Mouse (Mus musculus) kidney, postnatal 0 days (tissue): ENCODE results near the gene Gm10197. TPM values are rescaled to one million over a fixed set of nuclear protein-coding genes. Genes with fewer than 3 reads are reported as not detected.

ENCODE experiments used
- ATAC-seq: fragments of 200-750 bp; cut with Nextera tagmentation; replicated peaks from 2 replicates; pipeline ENCODE4 v1.8.0; 2017; ENCODE audit warnings: low read depth, moderate number of reproducible peaks, moderate TSS enrichment, moderate library complexity; ENCODE audit not compliant: low FRiP score
- DNase-seq: peaks from one replicate; pipeline ENCODE4 v3.0.0-alpha.2; 2016; ENCODE audit warnings: low spot score
- H3K27ac ChIP-seq: fragments of 300-500 bp; sonication (generic); 2 replicates; pipeline ENCODE4 v1.5.1; 2014; ENCODE audit warnings: mild to moderate bottlenecking
- H3K27me3 ChIP-seq: fragments of 300-500 bp; sonication (generic); 2 replicates; pipeline ENCODE4 v1.6.1; 2014; ENCODE audit warnings: low read length, mixed read lengths; ENCODE audit not compliant: insufficient read depth
- H3K36me3 ChIP-seq: fragments of 300-500 bp; sonication (generic); 2 replicates; pipeline ENCODE4 v1.6.1; 2014; ENCODE audit warnings: low read length, mixed read lengths; ENCODE audit not compliant: insufficient read depth
- H3K4me1 ChIP-seq: fragments of 300-500 bp; sonication (generic); replicated peaks from 2 replicates; pipeline ENCODE4 v1.6.1; 2014; ENCODE audit warnings: antibody characterized with exemption, low read length, mixed read lengths; ENCODE audit not compliant: insufficient read depth
- H3K4me2 ChIP-seq: fragments of 300-500 bp; sonication (generic); 2 replicates; pipeline ENCODE4 v1.6.1; 2014; ENCODE audit warnings: mild to moderate bottlenecking, low read length, moderate library complexity, mixed read lengths
- H3K4me3 ChIP-seq: fragments of 300-500 bp; sonication (generic); replicated peaks from 2 replicates; pipeline ENCODE4 v1.5.1; 2014; ENCODE audit warnings: low read depth, low read length
- H3K9ac ChIP-seq: fragments of 300-500 bp; sonication (generic); 2 replicates; pipeline ENCODE4 v1.6.1; 2014; ENCODE audit warnings: low read depth, low read length
- H3K9me3 ChIP-seq: fragments of 300-500 bp; sonication (generic); replicated peaks from 2 replicates; pipeline ENCODE4 v1.6.1; 2016; ENCODE audit warnings: low read length, inconsistent platforms, mixed read lengths
- CTCF ChIP-seq: IDR thresholded peaks from 2 replicates; pipeline ENCODE4 v1.5.1; 2016; ENCODE audit warnings: antibody characterized with exemption, low read depth, mild to moderate bottlenecking, moderate library complexity
- WGBS: fragments of 180-500 bp; shearing (Covaris S2); extraction: QIAGEN DNeasy Blood & Tissue Kit; methylation state at CpG from one replicate; pipeline ENCODE4 v1.1.7; 2014; 5-methylcytosine and 5-hydroxymethylcytosine counted together
- polyA plus RNA-seq: library from polyadenylated mRNA; unstranded; fragments of >200 nt; fragmentation: Nextera tagmentation; extraction: Ambion mirVana; gene quantifications from 2 replicates; pipeline ENCODE4 v1.2.1, GENCODE M21; 2015

The Gm10197 gene
- polyA plus RNA-seq, 1 experiment from 2014 or later, result not detected

DNA sequence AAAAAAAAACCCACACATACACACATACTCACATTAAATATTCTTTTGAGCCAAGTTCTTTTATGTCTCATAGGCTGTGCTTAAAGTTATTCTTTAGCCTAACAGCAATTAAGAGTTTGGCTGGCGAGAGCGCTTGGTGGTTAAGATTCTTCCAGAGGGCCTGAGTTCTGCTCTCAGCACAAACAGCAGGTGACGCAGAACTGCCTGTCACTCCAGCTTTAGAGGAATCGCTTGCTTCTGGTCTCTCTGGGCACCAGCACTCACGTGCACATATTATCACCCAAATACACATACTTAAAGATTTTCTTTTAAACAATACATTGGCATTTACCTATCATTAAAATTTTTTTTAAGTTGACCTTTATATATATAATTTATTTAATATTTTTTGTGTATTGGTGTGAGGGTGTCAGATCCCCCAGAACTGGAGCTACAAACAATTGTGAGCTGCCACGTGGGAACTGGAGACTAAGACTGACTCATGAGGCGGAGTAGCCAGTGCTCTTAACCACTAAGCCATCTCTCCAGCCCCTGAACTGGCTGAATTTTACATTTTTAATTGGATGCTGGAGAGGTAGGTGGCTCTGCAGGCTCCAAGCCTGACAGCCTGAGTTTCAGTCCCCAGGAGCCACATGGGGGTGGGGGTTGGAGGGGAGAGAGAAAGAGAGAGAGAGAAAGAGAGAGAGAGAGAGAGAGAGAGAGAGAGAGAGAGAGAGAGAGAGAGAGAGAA lies 17.1 kb downstream of the Gm10197 start:
- no peak for DNase-seq
- Histone ChIP-seq H3K9me3 (no peaks in the 10 kb centered on the region), H3K4me1 (no peaks in the 10 kb centered on the region), H3K4me2 (no peak overlapping the region), H3K9ac (no peak overlapping the region), H3K27me3 (no peaks in the 10 kb centered on the region), H3K36me3 (0 out of 2 replicates have a peak, but pooled peaks cover 8% of the 10 kb centered on the region), H3K27ac (no peak overlapping the region), H3K4me3 (no peak overlapping the region)
- no peak for ATAC-seq
- 77% methylated on average over 7 of the region's 7 CpGs for WGBS
- TF ChIP-seq CTCF, result no peak

DNA sequence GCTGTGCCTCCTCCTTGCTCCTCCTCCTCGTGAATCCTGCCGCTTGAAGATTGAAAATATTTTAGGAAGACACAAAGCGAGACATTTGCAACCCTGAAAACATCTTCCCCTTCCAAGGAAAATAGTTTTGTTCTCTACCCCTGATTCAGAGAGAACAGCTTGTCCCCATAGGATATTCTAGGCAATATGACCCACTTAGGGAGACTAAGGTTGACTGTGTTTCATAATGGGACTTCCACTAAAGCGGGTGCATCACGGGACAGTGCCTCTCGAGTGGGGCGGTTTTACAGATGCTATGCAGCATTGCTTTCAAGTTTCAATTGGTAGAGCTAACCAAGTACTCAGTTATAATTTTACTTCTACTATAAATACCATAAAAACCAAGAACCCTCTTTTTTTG lies 17.7 kb downstream of the Gm10197 start:
- Histone ChIP-seq H3K4me1 (no peaks in the 10 kb centered on the region), H3K36me3 (0 out of 2 replicates have a peak, but pooled peaks cover 8% of the 10 kb centered on the region), H3K27me3 (no peaks in the 10 kb centered on the region), H3K9ac (no peak overlapping the region), H3K4me3 (no peak overlapping the region), H3K9me3 (no peaks in the 10 kb centered on the region), H3K27ac (no peak overlapping the region), H3K4me2 (no peak overlapping the region)
- no peak for TF ChIP-seq CTCF
- ATAC-seq (no peak), DNase-seq (no peak)
- 87% methylated on average over 7 of the region's 7 CpGs for WGBS

DNA sequence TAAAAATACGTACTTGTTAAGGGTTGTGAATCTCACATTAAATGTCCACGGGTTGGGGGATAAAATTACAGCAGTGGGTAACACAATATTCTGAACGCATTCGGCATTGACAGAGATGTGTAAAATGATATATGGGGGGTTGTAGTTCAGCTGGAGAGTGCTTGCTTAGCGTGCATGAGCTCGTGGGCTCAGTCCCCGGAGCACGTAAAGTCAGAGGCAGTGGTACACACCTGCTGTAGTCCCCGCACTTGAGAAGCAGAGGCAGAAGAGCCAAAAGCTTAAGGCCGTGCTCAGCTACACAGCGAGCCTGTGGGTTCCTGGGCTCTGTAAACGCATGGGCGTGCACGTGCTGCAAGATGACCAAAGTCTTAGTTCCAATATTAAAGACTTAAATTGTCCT lies 25.8 kb downstream of the Gm10197 start:
- Histone ChIP-seq H3K9me3 (no peaks in the 10 kb centered on the region), H3K27me3 (no peaks in the 10 kb centered on the region), H3K4me2 (no peak overlapping the region)

DNA sequence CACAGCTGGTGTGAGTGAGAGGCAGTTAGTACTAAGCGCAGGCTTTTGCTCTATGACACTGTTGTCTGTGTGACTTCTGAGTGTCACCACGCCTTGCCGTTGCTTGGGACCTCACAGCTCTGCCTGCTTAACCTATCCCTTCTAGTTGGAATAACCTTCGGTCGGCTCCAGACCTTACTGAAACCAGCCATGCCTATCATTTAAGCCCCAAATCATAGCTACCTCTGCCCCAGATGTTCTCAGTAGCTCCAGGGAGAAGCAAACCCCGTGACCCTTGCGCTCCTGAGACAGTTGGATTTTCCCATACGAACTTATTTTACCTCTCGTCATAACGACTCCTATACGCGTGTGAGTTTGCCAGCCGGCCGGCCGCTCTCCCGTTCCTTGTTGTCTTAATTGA lies 27.5 kb downstream of the Gm10197 start:
- Histone ChIP-seq H3K36me3 (peaks cover 7% of the 10 kb centered on the region; the same call in 1 of the 2 replicates), H3K4me2 (no peak overlapping the region), H3K27ac (no peak overlapping the region), H3K4me1 (peaks cover 7% of the 10 kb centered on the region; the same call in 1 of the 2 replicates), H3K27me3 (no peaks in the 10 kb centered on the region), H3K9me3 (no peaks in the 10 kb centered on the region), H3K4me3 (no peak overlapping the region), H3K9ac (no peak overlapping the region)
- WGBS, result 60% methylated on average over 16 of the region's 16 CpGs
- ATAC-seq (peak; percentile 53; the same call in 1 of the 2 replicates), DNase-seq (no peak)
- no peak for TF ChIP-seq CTCF

More for the DNA sequence above, 25.8 kb downstream of the Gm10197 start:
- Histone ChIP-seq H3K36me3 (peaks cover 7% of the 10 kb centered on the region; the same call in 1 of the 2 replicates), H3K4me3 (no peak overlapping the region), H3K9ac (no peak overlapping the region), H3K27ac (no peak overlapping the region), H3K4me1 (peaks cover 7% of the 10 kb centered on the region; the same call in 1 of the 2 replicates)
- DNase-seq, result no peak
- ATAC-seq, result no peak
- 43% methylated on average over 14 of the region's 14 CpGs for WGBS
- TF ChIP-seq CTCF, result no peak

DNA sequence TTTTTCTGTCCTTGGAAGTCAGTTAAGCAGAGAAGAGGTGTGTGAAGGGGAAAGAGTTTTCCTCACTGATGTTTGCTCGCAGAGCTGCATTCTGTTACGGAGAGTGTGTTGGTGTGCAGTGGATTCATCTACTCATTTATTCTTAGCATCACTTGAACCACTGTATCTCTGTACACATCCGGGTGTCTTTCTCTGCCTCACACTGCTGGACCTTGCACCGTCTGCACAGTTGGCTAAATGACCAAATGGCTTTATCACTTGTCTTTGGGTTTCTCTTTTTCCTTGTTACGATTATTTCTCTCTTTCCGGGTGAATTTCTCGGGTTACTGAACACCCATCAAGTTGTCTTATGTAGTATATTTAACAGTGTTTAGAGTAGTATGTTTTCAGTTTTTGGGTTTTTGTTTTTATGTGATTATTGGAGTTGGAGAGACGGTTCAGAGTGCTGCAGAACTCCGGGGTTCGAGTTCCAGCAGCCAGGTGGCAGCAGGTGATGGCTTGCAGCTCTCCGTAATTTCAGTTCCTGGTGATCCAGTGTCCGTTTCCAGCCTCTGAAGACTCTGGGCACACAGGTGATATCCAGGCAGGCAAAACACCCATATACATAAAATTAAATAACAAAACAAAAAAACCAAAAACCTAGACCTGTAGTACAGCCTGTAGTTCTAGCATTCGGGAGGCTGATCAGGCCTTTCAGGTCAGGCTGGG lies 28.2 kb downstream of the Gm10197 start:
- no peak overlapping the region for H3K27ac ChIP-seq
- H3K36me3 ChIP-seq, result peaks cover 7% of the 10 kb centered on the region; the same call in 1 of the 2 replicates
- no peak overlapping the region for H3K4me3 ChIP-seq
- no peak overlapping the region for H3K9ac ChIP-seq
- H3K4me1 ChIP-seq, result peaks cover 7% of the 10 kb centered on the region; the same call in 1 of the 2 replicates
- ATAC-seq (no peak), DNase-seq (no peak)
- no peak for TF ChIP-seq CTCF
- H3K9me3 ChIP-seq, result no peaks in the 10 kb centered on the region
- WGBS, result 64% methylated on average over 13 of the region's 13 CpGs
- no peaks in the 10 kb centered on the region for H3K27me3 ChIP-seq
- H3K4me2 ChIP-seq, result no peak overlapping the region

DNA sequence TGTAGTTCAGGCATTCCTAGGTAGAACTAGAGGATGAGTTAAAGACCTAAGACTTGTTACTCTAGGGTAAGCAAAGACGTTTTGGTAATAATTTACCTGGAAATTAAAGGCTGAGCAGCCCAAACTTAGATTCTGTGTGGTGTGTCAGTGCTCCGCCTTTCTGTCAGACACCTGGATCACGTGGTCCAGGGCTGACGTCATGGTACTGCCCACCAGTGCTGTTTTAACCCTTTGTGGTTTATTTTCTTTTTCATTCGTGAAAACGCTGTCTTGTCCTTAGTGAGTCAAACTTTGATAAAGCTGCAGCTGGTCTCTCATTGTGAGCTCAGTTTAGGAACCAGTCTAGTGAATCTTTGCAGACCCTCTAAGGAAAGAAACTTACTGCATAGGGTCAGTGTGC lies 31.1 kb downstream of the Gm10197 start:
- 0 out of 2 replicates have a peak, but pooled peaks cover 3% of the 10 kb centered on the region for H3K4me1 ChIP-seq
- H3K4me3 ChIP-seq, result no peak overlapping the region
- WGBS, result 15% methylated on average over 6 of the region's 6 CpGs
- no peaks in the 10 kb centered on the region for H3K9me3 ChIP-seq
- H3K27ac ChIP-seq, result peak overlapping the region; percentile 31; the same call in 1 of the 2 replicates
- H3K36me3 ChIP-seq, result 0 out of 2 replicates have a peak, but pooled peaks cover 11% of the 10 kb centered on the region
- no peak for TF ChIP-seq CTCF
- H3K9ac ChIP-seq, result no peak overlapping the region
- DNase-seq, result peak; percentile 50
- H3K27me3 ChIP-seq, result no peaks in the 10 kb centered on the region
- peak overlapping the region; percentile 32; the same call in 1 of the 2 replicates for H3K4me2 ChIP-seq
- peak; percentile 77 for ATAC-seq
